Mouse (Mus musculus) induced T-regulatory cell, adult 2 months (primary cell): ENCODE measurements around the gene Pex5.

ENCODE experiments used
- DNase-seq: peaks from one replicate; pipeline ENCODE4 v3.0.0-alpha.2; 2012; ENCODE audit warnings: low read depth

The Pex5 gene

DNA sequence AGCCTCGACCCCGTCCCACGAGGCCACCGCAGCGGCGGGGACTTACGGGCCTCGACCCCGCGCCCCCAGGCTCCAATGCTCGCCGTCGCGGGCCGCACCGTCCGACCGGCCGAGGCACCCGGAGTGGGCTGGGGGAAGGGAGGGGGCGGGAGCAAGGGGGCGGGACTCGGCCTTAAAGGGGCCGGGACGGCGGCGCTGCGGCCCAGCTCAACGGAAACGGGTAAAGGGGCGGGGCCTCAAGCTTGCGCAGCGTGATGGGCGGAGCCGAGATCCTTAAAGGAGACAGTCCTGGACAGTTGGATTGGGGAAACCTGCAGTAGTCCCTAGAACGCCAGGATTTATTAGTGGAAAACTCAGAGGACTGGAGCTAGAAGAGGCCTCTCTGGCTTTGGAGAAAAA lies at the start of gene Pex5:
Gene Pex5, minus strand, starts transcription at position 141 of the 399 bp plus-strand sequence.
- peak; percentile 97 for DNase-seq

GRCm38 (mm10) chr6:124463881-124464291 lies 49.0 kb upstream of the Pex5 start:
- DNase-seq = no peak

GRCm38 (mm10) chr6:124459388-124459787 lies 44.5 kb upstream of the Pex5 start:
- DNase-seq = no peak

DNA sequence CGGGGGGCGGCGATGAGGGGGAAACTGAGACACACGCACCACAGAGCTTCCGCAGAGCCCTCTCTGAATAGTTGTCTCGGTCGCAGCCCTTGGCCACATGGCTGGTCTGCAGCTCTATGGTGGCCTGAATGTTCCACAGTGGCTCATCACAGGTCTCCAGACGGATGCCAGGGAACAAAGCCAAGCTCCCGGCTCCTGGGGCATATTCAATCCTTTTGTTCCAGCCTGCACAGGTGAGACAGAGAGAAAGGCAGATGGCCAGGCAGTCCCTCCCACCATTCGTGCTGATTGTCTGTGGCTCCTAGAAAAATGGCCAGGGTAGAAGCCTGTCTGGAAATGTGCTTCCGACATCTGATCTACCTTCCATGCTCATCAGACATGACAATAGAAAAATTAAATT lies 43.6 kb upstream of the Pex5 start:
- no peak for DNase-seq

- DNase-seq = no peak
These were observed 43.0 kb upstream of the Pex5 start for GRCm38 (mm10) chr6:124457827-124458226.

- DNase-seq = no peak
These were observed 41.4 kb upstream of the Pex5 start for GRCm38 (mm10) chr6:124456243-124456642.

- no peak for DNase-seq
These were observed 38.9 kb upstream of the Pex5 start for GRCm38 (mm10) chr6:124453756-124454155.

- no peak for DNase-seq
These were observed 37.1 kb upstream of the Pex5 start for GRCm38 (mm10) chr6:124451995-124452394.

GRCm38 (mm10) chr6:124449668-124450383 lies 35.0 kb upstream of the Pex5 start:
- no peak for DNase-seq

- DNase-seq = no peak
These were observed 34.2 kb upstream of the Pex5 start for GRCm38 (mm10) chr6:124448959-124449667.

DNA sequence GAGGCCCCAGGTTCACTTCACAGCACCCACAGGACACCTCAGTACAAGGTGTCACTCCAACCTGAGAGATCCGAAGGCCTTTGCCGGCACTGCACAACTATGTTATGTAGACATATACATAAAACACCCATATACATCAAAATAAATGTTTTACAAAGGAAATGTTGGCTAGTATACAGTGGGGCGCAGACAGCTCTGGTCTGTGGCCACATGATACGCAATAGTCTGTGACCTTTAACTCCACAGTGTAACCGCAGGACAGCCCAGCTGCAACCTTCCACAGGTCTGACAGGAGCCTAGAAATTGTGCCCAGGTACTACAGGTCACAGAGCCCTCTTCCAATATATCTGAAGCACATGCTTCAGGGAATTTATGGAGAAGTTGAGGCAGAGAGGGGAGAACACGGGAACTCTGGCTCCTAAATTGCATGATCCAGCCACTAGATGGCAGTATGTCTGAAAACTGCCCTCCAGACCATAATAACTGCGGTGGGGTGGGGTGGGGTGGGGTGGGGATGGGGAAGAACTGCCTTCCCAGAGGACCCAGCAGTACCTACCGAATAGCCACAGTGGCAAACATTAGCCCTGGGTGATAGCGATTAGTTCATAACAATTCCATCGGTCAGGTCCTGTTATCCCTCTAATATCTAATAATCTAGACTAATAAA lies 33.5 kb upstream of the Pex5 start:
- peak; percentile 20 for DNase-seq

DNA sequence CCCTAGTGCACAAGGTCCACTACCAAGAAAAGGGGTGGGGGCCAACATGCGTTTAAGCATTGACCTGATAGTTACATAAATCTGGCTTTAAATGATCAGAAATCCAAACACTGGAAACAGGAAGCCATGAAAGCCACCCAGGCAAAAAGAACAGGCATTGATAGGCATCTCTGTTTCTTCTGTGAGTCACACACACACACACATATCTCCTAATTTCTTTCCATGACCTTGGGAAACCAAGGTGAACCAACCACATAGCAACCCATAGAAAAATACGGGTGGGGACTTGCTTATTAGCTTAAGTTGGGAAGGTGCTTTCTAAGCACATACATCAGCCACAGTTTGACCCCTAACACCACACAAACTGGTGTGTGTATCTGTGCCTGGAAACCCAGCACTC lies 32.5 kb upstream of the Pex5 start:
- no peak for DNase-seq

DNA sequence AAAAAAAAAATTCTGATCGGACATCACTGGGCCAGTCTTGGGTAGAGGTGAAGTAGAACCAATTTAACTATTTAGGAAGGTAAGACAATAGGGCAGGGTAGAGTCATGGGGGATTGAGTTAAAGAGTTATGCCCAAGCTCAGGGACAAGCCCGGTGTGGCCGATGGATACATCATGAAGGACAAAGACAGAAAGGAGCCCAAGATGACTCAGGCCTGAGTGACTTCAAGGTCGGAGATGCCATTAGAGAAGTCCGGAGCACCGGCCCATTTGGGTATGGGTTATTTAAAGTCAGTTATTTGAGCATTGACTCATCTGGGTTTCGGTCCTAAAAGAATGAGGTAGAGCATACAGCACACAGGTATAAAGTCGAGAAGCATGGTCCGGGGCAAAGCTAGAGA lies 31.6 kb upstream of the Pex5 start:
- DNase-seq = no peak

DNA sequence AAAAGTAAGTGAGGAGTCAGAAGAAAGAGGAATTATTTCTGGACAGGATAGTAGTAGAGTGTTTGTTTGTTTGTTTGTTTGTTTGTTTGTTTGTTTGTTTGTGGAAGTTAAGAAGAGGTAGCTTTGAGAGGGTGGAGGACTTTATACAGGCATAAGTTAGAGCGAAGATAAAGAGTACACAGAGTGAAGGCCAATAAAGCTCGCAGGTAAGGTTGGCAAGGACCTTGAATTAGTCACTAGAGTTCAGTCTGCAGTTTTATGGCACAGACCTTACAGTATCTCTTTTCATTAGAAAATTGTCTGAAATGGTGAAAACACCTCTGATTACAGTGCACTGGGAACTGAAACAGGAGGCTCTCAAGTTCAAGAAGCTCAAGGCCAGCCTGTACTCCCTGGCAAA lies 31.2 kb upstream of the Pex5 start:
- no peak for DNase-seq

DNA sequence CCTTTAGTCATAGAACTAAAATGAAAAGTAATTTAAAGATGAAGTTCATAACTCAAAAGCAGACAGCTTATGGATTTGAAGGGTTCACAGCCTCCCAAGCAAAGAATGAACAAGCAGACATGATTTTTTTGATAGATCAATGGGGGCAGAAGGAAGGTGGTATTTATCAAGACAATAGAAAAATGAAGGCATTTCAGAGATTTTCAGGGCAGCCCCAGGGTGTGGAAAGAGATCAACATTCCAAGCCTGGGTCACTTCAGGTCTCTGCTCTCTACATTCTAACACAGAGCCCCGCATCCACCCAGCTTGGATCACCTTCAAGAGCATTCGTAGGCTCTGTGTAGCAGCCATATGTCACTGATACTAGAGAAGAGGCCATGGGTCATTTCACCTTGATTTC lies 28.5 kb upstream of the Pex5 start:
- no peak for DNase-seq

DNA sequence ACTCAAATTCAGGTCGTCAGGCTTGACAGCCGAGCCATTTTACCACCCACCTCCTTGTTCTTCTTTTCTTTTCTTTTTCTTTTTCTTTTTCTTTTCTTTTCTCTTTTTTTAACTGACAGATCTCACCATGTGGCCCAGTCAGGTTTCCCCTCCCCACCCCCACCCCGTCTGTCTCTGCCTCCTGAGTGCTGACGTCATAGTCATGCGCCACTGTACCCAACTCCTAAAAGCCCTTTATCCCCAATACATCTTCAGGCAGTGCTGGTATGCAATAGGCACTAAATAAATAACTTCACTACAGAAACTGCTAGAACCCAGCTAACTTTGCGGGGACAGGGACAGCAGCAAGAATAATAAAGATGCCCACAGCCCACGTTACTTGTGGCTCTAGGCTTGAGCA lies 21.4 kb upstream of the Pex5 start:
- no peak for DNase-seq

- DNase-seq = no peak
These were observed 20.3 kb upstream of the Pex5 start for GRCm38 (mm10) chr6:124435173-124435572.

- no peak for DNase-seq
These were observed 18.9 kb upstream of the Pex5 start for GRCm38 (mm10) chr6:124433688-124434324.

DNA sequence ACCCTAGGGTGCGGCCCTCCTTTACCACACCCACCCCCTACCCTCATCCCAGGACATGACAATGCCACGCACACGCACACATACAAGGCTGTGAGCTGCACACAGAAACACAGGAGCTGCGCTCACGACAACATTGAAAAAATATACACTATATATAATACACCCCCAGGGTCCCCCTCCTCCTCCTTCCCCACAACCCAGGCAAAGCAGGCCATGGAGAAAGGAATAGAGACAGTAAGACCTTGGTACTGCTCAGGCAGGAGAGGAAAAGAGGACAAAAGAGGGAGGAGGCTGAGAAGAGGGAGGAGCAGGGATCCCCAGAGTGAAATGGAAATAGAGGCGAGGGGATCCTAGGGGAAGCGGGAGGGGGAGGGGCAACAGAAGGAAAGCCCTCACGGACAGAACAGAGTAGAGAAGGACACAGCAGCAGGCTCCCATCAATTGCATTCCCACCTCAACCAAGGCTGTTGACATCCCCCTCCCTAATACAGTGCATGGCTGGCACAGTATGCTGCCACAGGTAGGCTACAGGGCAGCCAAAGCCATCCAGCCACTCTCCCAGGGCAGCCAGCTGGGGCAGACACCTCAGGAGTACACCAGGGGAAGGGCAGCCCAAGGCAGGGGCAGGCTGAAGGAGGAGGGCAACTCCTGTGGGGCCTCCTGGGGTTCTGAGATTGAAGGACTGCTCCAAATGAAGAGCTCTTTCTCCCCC lies 16.1 kb upstream of the Pex5 start:
- no peak for DNase-seq

DNA sequence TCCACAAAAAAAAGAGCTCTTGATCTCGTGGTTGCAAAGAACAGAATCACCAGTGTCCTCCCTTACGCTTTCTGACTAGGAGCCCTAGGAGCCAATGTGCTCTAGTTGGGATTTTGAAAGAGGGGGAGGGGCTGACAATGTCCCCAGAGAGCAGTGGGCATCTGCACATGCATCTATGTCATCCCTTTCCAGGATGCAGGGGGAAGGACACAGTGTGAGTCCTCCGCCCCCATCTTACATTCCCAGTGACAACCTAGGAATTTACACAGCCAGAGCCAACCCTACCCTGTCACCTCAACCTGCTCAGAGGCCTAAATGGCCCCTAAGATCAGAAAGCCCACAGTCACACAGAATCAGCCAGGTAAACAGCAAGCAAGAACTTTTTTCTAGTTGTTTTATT lies 15.5 kb upstream of the Pex5 start:
- no peak for DNase-seq

GRCm38 (mm10) chr6:124427791-124428576 lies 13.1 kb upstream of the Pex5 start:
- no peak for DNase-seq
